Mouse (Mus musculus) lung, adult 18-20 months (tissue): ENCODE data around the gene Galnt17.

Experiments used
- DNase-seq, 2 experiments: peaks; one replicate each; pipeline ENCODE4 v3.0.0; 2022; ENCODE audit warnings: mixed read lengths in 2 of 2

Gene Galnt17

DNA sequence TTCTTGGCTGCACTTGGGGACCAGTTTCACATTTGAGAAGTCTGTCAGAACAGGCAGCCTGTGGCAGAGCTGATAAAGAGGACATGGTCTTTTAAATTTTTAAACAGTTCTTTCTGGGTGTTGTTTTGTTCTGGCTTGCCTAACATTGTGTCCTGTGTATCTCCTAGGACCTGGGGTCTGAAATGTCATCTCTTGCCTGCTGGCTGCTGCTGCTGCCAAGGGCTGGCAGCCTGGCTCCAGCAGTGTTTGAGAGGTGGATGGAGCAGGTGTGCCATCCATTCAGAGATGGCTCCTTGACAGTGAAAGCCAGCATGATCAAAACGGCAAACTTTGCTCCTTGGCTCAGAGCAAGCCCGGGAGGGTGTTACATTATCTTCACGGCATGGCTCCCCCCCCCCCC, 393.7 kb downstream of the Galnt17 start:
- no peak for DNase-seq

DNA sequence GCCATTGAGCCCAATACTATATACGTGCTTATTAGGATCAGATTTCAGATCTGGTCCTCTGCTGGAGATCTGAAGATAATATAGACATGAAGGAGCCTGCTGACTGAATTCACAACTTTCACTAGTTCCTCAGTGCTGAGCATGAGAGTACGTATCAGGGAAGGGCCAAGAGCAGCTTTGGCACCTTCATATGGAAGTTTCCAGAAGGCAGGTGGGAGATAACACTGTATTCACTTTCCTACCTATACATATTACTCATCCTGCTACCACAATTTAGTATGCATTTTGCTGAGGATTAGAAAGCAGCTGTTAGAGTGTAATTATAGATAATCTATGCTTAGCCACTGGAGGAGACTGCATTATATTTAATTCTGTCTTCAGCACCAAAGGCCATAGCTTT, 396.7 kb downstream of the Galnt17 start:
- DNase-seq = no peak

DNA sequence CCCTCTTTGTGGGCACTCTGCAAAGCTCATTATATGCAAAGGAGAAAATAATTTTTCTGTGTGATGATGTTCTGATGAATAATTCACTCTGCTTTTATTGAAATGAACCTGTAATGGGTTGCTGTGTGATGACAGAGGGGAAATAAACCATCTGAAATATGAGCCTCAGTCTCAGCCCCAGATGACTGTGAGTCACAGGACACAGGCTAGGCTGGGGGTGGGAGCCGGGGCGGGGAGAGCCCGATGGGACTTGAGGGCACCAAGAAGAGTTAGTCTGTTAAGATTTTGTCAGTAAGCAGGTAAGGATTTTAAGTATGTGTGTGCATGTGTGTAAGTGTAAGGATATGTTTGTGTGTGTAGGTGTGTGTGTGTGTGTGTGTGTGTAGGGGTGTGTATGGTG, 406.6 kb downstream of the Galnt17 start:
- no peak for DNase-seq

DNA sequence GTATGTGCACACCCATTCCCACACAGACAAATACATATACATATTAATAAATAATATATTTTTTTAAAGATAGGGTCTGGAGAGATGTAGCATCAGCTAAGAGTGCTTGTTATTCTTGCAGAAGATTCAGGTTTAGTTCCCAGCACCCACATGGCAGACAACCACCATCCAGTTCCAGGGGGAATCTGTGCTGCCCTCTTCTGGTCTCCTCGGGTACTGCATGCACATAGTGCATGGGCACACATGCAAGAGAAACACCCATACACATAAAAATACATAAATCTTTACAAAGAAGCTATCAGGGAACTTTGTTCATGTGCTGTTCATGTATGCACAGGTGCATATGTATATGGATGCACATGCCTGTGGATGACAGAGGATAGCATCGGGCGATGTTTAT, 412.3 kb downstream of the Galnt17 start:
- DNase-seq = no peak

DNA sequence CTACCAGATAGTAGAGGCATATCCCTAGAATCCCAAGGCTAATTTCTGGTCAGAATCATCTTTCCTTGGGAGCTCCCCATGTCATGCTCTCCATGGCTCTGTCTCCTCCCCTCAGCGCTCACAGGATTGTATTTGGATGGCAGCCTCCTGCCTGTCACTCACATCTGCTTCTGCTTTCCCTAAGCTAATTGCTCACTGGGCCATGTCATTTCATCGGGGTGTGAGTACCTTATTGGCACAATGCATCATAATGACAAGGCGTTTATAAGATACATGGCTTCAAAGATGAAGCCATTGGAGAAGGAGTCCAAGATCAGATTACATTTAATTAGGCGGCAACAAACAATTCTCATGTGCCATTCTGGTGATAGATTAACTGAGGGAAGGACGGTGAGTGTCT, 416.6 kb downstream of the Galnt17 start:
- no peak for DNase-seq

DNA sequence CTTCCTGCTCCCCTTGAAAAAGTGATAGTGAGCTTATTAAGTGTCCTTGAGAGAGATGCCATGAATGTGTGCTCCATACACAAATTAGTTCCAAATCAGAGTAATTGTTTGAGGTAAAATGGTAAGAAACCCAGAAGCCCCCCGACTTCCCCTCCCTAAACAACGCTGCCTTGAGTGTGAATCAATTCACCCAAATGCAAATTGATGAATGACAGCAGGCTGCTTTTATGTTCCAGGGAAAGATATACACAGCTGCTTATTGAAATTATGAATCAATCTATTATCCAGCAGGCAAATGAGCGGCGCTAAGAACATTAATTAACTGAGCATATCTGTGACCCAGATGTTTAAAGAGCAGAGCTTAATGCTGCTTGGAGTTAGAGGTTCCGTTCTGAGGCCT, 428.0 kb downstream of the Galnt17 start:
- DNase-seq = no peak

DNA sequence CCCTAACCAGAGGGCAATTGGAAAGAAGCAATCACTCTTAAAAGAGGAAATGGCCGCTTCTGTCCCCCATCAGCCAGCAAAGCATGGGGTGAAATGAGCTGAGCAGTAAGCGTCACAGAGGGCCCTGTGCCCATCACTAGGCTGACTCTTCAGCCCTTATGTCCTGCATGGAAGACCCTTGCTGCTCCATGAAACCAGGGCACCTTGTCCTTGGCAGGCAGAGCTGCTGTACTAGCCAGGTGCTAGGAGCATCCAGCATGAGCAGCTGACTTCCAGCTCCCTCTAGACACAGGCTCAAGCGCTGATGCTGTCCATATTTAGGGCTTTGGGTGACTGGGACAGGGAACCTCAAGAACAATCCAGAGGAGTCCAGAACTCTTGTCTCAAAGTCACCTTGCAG, 432.9 kb downstream of the Galnt17 start:
- DNase-seq = no peak

DNA sequence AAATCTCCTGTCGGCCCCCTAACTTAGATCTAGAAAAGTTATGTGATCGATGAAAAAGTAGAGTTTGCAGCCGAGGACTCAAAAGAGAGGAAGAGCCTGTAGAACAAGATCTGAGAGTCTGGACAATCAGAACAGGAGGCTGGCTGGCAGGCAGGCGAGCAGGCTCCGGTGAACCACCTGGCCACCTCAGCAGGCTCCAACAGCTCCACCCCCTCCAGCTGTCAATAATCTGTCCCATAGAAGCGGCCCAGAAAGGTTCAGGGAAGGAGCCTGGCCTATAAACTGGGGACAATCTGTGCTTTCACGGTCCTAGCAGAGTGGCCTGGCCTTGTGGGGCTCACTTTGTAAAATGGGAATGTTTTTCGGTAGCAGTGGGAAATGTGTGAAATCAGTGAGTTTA, 437.2 kb downstream of the Galnt17 start:
- no peak for DNase-seq

DNA sequence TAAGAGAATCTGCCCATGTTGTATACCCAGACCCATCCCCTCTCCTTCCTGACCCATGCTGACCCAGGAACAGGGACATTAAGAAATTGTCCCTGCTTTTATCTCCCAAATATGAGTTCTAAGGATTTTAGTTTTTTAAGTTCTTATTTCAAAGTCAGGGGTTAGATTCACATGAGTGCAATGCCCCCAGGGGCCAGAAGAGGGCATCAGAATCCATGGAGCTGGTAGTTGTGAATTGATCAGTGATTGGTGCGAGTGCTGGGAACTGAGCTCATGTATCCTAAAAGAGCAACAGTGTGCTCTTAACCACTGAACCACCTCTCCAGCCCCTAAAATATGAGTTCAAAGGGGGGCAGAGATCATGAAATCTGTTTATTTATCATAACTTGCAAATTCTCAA, 438.4 kb downstream of the Galnt17 start:
- no peak for DNase-seq

DNA sequence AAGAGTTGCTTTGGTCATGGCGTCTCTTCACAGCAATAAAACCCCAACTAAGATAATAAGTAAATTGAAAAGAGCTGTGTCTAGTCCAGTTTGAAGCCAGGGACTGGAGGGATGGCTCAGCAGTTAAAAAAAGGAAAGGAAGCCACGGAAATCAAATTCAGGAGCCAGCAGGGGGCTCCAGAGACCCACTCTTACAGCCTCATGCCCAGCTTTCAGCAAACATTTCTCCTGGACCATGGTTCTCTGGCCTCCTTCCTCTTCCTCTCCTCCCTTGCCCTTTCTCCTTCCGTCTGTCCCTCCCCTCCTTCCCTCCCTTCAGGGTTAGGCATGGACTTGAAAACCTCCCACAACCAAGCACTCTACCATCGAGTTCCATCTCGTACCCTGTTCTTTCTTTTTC, 446.0 kb downstream of the Galnt17 start:
- DNase-seq = no peak

DNA sequence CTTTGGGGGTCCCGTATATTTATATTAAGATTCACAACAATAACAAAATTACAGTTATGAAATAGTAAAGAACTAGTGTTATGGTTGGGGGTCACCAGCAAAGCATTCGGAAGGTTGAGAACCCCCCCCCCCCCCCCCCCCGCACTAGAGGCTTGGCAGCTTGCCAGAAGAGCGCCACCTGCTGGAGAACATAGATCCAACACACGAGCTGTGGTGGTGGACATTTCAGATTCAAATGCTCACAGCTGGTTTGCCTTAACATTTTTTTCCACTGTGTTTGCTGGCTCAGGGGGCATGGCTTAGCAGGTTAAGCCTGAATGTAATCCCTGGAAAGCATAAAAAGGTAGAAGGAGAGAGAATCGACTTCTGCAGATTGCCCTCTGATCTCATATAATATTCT, 448.6 kb downstream of the Galnt17 start:
- DNase-seq = no peak

DNA sequence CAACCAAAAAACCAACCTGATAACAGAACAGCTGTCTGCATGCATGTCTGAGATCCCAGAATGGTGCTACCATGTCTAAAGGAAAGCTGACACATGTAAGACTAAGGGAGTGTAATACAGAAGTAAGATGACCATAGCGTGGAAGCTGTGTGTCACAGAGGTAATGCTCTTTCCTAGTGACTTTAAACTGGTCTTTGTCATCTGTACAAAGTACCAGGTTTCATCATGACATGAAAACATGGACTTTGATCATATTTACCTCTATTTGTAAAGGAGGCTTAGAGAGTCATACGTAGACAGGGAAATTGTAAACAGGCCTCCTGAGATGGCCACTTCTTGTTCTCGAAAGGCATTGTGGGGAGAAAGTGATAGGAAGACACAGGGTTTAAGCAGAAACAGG, 449.6 kb downstream of the Galnt17 start:
- no peak for DNase-seq

DNA sequence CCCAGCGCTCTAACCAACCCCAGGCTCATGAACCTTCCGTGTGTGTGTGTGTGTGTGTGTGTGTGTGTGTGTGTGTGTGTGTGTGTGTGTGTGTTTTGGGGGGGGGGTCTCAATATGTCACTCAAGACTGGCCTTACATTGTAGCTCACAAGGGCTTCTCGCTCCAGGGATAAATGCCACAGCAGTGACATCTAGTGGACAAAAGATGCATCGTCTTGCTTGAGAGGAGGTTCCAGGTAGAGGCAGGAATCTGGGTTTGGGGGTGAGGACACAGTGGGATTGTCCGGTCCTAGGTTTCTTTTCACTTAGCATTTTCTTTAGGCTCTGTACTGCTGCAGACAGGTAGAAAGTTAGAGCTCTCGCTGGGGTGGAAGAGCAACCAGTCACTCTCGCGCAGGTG, 450.1 kb downstream of the Galnt17 start:
- peak; percentile 3 to 4 for DNase-seq

DNA sequence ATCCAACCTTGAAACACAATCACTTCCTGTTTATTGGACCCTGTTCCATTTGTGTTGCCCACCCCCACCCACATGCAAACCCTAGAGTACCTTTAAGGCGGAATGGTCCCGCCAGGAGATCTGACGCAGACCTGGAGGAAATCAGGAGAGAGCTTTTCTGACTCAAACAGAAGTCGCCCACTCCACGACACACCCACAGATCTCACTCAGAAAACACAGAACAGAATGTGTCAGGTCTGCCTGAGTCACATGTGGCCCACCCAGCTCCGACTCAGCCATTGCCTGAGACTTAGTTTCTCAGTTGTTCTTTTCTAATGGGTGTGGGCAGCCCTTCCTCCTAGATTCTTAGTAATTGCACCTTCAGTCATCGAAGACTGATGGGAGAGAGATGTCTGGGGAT, 453.9 kb downstream of the Galnt17 start:
- DNase-seq = no peak

DNA sequence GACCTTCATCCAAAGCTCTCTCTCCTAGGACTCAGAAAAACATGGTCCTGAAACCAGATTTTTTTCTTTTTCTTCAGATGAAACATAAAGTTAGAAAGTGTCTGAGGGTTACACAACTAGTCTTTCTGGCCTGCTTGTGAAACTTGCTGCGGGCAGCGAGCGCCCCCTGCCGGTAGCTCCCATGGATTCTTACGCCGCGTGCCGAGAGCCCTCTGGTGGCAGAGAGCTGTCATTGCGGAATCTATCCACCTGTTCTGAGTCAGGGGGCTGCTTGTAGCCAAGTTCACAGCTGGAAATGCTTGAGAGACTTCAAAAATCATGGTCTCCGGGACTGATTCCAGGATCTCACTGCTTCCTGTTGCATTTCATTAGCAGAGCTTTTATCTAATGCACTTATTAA, 454.9 kb downstream of the Galnt17 start:
- peak; percentile 68 to 74 for DNase-seq

DNA sequence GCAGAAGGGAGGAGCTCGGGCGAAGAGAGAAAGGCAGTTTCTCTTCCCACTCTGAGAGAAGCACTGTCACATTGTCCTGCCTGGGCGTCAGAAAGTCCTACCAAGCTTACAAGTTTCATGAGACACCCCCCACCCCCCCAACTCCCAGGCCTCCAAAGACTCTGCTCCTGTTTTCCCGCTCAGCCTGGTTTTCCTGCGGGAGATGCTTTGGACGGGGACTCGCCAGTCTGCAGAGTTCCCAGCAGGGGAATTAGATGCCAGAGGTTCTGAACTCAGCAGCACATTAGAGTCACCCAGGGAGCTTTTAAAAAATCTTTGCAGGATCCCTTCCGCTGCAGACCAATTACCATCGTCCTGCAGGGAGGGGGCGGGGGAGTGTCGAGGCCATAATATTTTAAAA, 456.1 kb downstream of the Galnt17 start:
- no peak for DNase-seq

DNA sequence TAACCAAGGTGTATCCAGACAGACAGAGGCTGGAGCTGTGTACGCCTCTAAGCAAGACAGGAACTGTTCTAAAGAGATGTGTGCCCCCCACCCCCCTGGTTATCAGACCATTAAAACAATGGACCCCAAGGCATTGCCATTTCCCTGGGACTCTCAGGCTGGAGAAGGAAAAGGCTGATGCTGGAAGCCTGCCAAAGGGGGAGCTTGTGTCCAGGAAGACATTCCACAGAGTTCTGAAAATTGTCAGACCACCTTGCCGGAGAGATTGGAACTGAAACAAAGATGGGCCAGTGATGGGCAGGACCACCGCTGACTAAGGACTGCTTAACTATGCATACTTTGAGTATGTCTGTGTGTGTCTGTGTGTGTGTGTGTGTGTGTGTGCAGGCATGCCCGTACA, 458.7 kb downstream of the Galnt17 start:
- DNase-seq = no peak

DNA sequence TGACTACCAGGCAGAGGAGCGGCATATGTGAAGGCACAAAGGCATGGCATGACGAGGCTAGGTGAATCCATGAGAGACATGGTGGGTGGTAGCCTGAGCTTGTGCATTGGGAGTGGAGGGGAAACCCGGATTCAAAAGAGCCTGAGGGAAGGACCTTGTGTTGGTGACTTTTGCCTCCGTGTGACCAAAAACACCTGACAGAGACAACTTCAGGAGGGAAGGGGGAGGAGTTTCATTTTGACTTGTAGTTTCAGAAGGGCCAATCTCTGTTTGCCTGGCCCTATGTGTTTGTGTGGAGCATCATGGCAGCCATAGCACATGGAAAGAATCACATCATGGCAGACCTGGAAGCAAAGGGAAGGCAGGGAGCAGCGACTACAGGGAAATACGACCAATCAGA, 459.7 kb downstream of the Galnt17 start:
- no peak for DNase-seq

DNA sequence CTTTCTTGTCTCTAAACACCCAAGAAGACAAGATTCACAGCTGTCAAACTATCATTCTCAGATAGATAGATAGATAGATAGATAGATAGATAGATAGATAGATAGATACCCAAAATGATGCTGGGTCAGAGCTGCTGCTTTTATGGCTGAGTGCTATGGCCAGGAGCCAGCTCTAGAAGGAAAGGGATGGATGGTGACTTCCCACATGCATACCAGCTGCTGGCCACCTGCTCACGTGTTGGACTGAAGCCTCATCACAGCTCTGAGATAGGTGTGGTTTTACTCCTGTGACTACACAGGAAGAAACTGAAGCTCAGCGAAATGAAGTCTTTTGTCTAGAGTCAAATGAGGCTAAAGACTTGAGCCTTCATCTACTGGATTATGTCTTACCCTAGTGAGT, 482.5 kb downstream of the Galnt17 start:
- no peak for DNase-seq
